ENCODE assay signal across 12 mouse cellular contexts in genomic region chr19:57534262-57534661, GRCm38 (mm10).
"Had no signal": no experiment of that assay in that cellular context is flagged by ENCODE, and none has a peak within 500 bp of the region (broad histone marks: within the 10 kb centered on the region; RNA-seq: fewer than 3 reads in every experiment).

No protein-coding gene starts in this region.

- H3K4me1 ChIP-seq: kidney, embryonic 15.5 days; liver, embryonic 15.5 days; megakaryocyte, embryonic 14.5 days; neural tube, embryonic 12.5 days had no signal

- DNase-seq: kidney, adult 18-20 months; liver had no signal

- H3K27me3 ChIP-seq: hindbrain, embryonic 15.5 days; kidney, embryonic 15.5 days; liver, embryonic 15.5 days; midbrain, embryonic 15.5 days; neural tube, embryonic 12.5 days had no signal

- H3K4me3 ChIP-seq: hindbrain, embryonic 15.5 days; kidney, embryonic 15.5 days; layer of hippocampus, adult 2 months; limb, embryonic 12.5 days; liver, embryonic 15.5 days; megakaryocyte, embryonic 14.5 days; midbrain, embryonic 15.5 days; neural tube, embryonic 12.5 days had no signal

- ATAC-seq: midbrain, embryonic 15.5 days had no signal

- H3K36me3 ChIP-seq: hindbrain, embryonic 15.5 days; kidney, embryonic 15.5 days; limb, embryonic 12.5 days; liver, embryonic 15.5 days; midbrain, embryonic 15.5 days; neural tube, embryonic 12.5 days had no signal

- H3K9me3 ChIP-seq: hindbrain, embryonic 15.5 days; kidney, embryonic 15.5 days; liver, embryonic 15.5 days; midbrain, embryonic 15.5 days; neural tube, embryonic 12.5 days had no signal

- H3K4me2 ChIP-seq: hindbrain, embryonic 15.5 days; kidney, embryonic 15.5 days; limb, embryonic 12.5 days; liver, embryonic 15.5 days; midbrain, embryonic 11.5 days; midbrain, embryonic 15.5 days; neural tube, embryonic 12.5 days had no signal

- H3K27ac ChIP-seq: hindbrain, embryonic 15.5 days; kidney, embryonic 15.5 days; layer of hippocampus, adult 2 months; limb, embryonic 12.5 days; liver, embryonic 15.5 days; macrophage; midbrain, embryonic 15.5 days; neural tube, embryonic 12.5 days had no signal

- H3K9ac ChIP-seq: hindbrain, embryonic 15.5 days; kidney, embryonic 15.5 days; limb, embryonic 12.5 days; liver, embryonic 15.5 days; midbrain, embryonic 15.5 days; neural tube, embryonic 12.5 days had no signal
